Mouse (Mus musculus) ovary, adult 10 weeks (tissue): ENCODE results near the gene Pheta1. TPM values are rescaled to one million over a fixed set of nuclear protein-coding genes. Genes with fewer than 3 reads are reported as not detected.

Experiments used
- polyA plus RNA-seq: library from polyadenylated mRNA; stranded (reverse); fragments of 350-450 nt; fragmentation: Illumina TruSeq; extraction: RNeasy Lipid Tissue Mini Kit (QIAGEN cat#74804); gene quantifications from one replicate; pipeline ENCODE4 v1.2.3, GENCODE M21; 2014

Pheta1 gene
- polyA plus RNA-seq, result not detected

DNA sequence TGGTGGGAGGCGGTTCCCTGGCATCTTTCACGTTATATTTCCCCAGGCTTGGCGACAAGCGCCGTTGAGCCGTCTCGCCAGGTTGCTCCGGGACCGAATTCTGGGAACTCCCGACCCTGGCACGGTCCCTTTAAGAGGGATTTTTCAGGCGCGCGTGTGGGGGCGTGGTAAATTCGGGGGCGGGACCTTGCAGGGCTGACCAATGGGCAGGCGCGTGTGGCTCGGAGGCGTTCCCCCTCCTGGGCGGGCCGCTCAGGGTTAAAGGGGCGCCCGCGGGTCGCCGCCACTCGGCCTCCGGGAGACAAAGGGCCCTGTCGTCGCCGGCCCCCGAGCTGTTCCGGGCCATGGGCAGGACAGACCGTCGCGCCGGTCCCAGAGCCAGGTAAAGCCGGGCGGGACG lies at the start of gene Pheta1:
Pheta1 (plus strand) TSS at position 242 of the 400 bp plus-strand sequence.

GRCm38 (mm10) chr5:121837441-121838340 lies 11.1 kb upstream of the Pheta1 start, which contains the start of gene Sh2b3:
Sh2b3 (minus strand) TSS chr5:121837646.

Other genes with a start within 250 kb of the Pheta1 start
- gene Acad12, start 230.0 kb upstream of the Pheta1 start, polyA plus RNA-seq, result 3.5 TPM
- 0.88 TPM for gene Acad10, start 188.5 kb upstream of the Pheta1 start, polyA plus RNA-seq
- gene Brap, start 188.4 kb upstream of the Pheta1 start, polyA plus RNA-seq, result 29.4 TPM
- gene Atxn2, start 137.6 kb upstream of the Pheta1 start, polyA plus RNA-seq, result 268 TPM
- gene Sh2b3, start 11.3 kb upstream of the Pheta1 start, polyA plus RNA-seq, result 8.7 TPM
- gene Cux2, start 201.1 kb downstream of the Pheta1 start, polyA plus RNA-seq, result 0.17 TPM